Mouse (Mus musculus): Measurements from ENCODE around the gene Kank2.

Gene Kank2

DNA sequence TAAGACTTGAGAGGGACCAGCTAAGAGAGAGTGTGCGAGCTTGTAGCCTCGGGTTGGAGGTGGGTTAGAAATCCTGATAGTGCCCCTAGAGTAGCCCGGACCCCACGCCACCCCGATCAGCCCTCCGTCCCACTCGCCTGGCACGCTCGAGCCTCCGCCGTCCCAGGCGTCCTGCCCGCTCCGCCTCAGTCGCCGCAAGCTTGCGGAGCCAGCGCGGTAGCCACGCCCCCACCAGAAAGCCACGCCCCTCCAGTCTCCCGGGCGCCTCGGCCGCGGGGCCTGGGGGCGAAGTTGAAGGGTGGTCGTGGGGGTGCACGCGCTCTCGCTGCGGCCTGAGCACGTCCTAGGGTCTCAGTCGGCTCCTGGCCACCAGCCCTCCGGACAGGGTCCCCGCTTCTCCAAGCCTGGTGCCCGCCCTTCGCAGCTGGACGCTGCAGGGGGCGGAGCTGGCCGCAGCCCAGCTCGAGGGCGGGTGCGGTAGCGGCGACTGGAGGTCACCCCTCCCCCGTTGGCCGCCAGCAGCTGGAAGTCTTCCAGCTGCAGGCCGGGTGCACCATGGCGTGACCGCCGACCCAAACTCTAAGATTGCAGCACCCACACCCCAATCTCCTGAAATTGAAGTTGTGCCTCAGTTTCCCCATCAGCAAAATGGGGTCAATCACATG is at the start of gene Kank2:
TSS of gene Kank2 (minus strand) at position 400 of the 665 bp plus-strand sequence.
- in situ Hi-C loops (cut with MboI; ENCODE audit: low pct_unique_long_range_greater_than_20kb in 1 of 2, low sequenced_read_pairs in 2 of 2, unreplicated experiment in 1 of 2) = no loop called here

DNA sequence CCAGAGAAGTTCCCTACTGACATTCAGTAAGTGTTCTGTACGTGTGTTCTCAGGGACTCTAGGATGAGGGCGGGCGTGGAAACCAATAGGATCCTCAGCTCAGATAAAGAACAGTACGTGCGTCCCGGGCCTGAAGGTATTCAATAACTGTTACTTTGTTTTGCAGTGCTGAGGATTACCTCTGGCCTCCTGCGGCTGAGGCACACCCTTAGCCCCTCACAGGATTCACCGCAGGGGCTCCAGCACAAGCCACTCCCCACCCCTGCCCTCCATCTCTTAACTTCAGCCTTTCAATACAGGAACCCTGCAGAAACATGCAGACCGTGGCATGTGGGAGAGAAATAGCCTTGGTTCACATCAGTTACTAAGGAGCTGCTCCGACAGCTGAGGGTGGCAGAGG is 49.4 kb upstream of the Kank2 start:
- in situ Hi-C loops (cut with MboI; ENCODE audit: low pct_unique_long_range_greater_than_20kb in 1 of 2, low sequenced_read_pairs in 2 of 2, unreplicated experiment in 1 of 2) = no loop called here

DNA sequence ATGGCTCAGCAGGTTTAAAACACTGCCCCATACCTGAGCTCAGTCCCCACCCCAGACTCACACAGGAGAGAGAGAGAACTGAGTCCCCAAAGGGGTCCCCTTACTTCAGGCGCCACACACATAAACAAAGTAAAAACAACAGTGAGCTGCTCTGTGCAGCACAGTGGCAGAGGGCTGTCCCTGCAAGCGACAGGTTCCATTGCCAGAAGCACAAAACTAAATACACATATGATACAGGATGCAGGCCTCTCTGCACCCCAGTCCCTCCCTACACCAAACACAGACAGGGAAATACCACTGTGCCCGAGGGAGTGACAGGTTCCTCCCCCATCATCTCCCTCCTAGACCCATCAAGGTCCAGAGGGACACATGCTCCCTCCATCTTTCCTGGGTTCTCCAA is 48.9 kb upstream of the Kank2 start:
- in situ Hi-C loops (cut with MboI; ENCODE audit: low pct_unique_long_range_greater_than_20kb in 1 of 2, low sequenced_read_pairs in 2 of 2, unreplicated experiment in 1 of 2) = no loop called here

DNA sequence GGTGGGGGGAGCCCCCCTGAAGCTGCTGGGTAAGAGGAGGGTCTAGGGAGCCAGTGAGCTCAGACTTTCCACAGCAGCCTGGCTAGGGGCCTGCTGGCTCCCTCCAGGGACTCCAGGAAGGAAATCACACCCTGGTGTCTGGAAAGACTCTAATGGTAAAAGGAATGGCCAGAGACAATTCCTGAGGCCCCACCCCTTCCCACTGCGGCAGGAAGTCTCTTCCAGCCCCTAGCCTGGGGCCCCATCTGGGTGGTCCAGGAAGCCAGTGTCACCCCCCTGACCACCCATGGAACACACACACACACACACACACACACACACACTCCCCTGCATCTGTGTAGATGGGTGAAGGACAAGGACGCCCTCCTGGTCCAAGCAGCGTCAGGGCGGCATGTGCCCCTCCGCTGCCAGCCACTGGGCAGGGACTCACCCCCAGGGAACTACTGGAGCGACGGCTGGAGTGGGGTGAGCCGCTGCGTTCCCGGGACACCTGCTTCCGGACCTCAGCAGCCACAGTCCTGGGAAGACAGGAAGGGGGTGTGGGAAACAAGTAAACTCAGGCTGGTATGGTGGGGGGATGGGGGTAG is 48.3 kb upstream of the Kank2 start:
- in situ Hi-C loops (cut with MboI; ENCODE audit: low pct_unique_long_range_greater_than_20kb in 1 of 2, low sequenced_read_pairs in 2 of 2, unreplicated experiment in 1 of 2) = no loop called here

DNA sequence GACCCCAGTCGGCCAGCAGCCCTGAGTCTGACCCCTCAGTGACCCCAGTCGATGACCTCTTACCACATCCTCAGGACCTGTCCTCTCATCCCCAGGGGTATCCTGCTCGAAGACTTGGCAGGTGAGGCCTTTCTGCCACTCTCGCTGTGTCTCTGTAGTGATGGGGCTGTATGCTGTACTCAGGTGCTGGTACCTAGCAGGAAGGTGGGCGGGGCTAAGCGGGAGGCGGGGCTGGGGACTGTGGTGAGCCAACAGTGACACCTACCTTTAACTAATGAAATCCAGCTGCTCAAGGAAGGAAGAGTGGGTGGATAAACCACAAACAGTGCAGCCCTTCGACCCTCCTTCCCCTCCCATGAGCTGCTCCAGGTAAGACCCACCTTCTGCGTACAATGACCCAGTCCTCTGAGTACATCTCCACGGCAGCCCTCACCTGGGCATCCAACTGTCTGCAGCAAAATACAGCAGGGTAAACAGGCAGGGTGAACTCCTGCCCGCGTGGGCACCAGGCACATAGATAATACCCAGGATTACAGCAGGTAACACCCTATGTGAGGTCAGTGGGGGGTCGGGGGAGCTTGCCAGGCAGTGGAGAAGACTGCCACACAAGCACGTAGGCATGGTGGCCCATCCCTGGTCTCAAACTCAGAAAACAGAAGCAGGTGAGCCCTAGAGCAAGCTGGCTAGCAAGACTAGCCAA is 47.0 kb upstream of the Kank2 start:
- in situ Hi-C loops (cut with MboI; ENCODE audit: low pct_unique_long_range_greater_than_20kb in 1 of 2, low sequenced_read_pairs in 2 of 2, unreplicated experiment in 1 of 2) = no loop called here

DNA sequence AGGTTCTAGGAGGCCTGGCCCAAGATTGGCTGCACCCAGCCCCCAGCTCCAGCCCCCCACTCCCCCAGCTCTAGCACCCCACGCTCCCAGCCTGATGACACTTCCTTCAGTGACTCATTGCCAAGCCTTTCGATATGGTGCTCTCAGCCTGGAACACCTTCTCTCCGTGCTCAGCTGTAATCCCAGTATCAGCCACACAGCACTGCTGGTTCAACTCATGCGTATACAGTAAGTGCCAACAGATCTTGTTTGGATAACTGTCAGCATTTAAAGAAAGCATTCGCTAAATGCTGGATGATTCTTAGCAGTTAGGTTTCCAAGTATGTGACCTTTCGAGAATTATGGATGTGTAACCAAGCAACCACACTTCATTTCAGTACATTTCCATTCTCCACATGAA is 44.5 kb upstream of the Kank2 start:
- in situ Hi-C loops (cut with MboI; ENCODE audit: low pct_unique_long_range_greater_than_20kb in 1 of 2, low sequenced_read_pairs in 2 of 2, unreplicated experiment in 1 of 2) = no loop called here

DNA sequence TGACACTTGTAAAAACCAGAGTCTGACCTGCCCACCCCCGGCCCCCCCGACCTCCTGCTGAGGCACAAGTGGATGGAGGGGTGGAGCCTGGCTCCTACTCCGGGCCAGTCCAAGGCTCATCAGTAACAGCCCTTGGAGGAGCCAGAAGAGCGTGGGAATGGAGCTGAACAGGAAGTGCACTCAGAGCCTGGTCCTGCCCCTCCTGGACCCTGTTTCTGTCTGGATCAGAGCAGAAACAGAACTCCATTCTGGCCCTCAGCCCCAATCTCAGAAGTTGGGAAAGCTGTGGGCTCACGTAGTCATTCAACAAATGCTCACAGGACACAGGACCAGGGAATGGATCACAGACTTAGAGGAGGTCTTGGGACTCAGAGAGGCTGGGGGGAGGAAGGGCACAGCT is 43.8 kb upstream of the Kank2 start:
- in situ Hi-C loops (cut with MboI; ENCODE audit: low pct_unique_long_range_greater_than_20kb in 1 of 2, low sequenced_read_pairs in 2 of 2, unreplicated experiment in 1 of 2) = no loop called here

DNA sequence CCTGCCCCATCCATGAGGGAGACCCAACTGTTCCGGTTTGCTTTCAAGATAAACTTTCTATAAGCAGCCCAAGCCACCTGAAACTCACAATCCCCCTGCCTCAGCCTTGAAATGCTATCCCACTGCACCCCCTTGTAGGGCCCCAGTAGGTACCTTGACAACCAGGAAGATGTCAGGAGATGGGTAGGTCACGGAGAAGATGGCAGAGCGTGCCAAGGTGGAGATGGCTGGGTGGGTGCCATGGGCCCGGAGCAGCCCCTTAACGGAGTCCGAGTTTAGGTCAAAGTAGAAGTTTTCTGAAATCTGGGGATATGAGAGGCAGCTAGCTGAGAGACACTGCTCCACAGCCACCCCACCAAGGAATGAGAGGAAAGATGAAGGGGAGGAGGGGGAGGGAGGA is 42.8 kb upstream of the Kank2 start:
- in situ Hi-C loops (cut with MboI; ENCODE audit: low pct_unique_long_range_greater_than_20kb in 1 of 2, low sequenced_read_pairs in 2 of 2, unreplicated experiment in 1 of 2) = no loop called here

DNA sequence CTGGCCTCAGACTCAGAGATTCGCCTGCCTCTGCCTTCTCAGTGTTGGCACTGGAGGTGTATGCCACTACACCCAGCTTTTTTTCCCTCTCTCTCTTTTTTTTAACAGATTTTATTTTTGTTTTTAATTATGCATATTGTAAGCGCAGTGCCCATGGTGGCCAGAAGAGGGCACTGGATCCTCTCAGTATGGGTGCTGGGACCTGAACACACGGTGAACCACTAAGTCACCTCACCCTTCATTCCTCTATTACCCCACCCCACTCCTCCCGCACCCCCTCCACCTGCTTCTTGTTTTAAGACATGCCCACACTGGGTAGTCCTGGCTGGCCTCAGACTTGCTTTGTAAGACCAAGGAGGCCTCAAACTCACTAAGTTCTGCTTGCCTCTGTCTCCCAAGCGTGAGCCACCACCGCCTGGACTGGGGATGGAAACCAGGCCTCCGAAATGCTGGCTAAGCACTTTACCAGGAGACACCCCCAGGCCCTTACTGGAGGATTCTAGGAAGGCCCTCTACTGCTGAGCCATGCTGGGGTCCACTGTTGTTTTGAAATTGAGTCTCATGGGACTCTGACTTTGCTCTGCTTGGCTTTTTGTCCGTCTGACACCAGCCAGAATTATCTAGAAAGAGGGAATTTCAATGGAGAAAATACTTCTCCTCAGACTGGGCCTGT is 41.7 kb upstream of the Kank2 start:
- in situ Hi-C loops (cut with MboI; ENCODE audit: low pct_unique_long_range_greater_than_20kb in 1 of 2, low sequenced_read_pairs in 2 of 2, unreplicated experiment in 1 of 2) = no loop called here

DNA sequence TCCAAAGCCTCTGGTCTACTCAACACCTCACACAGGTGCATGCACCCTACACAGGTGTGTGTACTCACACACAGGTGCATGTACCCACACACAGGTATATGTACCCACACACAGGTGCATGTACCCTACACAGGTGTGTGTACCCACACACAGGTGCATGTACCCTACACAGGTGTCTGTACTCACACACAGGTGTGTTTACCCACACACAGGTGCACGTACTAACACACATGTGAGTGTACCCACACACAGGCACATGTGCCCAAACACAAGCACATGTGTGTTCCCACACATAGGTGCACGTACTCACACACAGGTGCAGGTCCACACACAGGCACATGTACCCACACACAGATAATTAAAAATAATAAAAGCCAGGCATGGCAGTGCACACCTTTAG is 39.1 kb upstream of the Kank2 start:
- in situ Hi-C loops (cut with MboI; ENCODE audit: low pct_unique_long_range_greater_than_20kb in 1 of 2, low sequenced_read_pairs in 2 of 2, unreplicated experiment in 1 of 2) = no loop called here

DNA sequence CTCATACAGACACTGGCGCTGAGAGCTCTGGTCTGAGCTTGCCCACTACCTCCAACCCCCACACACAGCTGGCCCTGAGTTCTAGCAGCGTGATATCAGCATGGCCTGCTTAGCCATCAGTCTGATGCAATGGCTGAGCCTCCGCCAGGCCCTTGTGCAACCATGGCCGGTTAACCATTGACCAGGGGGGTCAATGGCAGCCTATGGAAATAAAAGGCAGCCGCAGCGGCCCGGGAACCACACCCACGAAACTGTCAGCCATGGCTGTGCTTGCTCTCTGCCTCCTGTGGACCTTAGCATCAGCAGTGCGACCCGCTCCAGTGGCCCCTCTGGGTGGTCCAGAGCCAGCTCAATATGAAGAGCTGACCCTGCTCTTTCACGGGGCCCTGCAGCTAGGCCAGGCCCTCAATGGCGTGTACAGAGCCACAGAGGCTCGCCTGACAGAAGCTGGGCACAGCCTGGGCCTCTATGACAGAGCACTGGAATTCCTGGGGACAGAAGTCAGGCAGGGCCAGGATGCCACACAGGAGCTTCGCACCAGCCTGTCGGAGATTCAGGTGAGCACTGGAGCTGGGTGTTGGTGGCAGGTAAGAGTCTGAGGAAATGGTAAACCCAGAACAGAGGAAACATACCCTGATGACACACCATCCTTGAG is 36.8 kb upstream of the Kank2 start, which contains the start of gene Angptl8:
TSS of gene Angptl8 (plus strand) at position 253 of the 655 bp plus-strand sequence.
- in situ Hi-C loops (cut with MboI; ENCODE audit: low pct_unique_long_range_greater_than_20kb in 1 of 2, low sequenced_read_pairs in 2 of 2, unreplicated experiment in 1 of 2) = no loop called here

DNA sequence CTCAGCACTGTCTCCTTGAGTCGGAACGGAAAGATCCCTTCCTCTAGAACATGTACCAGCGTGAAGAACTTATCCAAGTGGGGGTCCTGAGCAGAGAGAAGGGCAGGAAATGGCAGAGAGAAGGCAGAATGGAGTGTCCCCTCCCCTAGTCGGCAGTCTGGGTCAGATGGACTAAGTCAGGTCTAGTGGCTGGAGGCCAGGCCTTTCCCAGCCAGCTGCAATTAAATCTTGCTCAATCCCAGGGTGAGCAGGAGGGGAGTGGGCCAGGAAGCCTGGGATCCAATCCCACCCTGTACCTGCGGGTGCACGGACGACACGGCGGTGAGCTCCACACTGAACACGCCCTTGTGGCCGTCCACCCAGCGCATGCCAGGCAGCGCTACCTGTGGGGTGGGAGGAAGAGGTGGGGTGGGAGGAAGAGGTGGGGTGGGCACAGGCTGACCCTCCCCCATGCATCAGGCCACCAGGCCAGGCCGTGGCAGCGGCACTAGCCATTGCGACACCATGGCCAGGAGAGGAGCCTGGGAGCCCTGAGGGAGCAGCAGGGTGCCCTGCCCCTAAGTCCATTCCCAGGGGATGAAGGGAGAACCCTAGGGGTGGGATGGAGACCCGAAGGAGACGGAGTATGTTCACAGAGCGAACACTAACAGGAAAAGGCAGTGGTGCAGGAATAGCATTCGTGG is 33.2 kb upstream of the Kank2 start:
- in situ Hi-C loops (cut with MboI; ENCODE audit: low pct_unique_long_range_greater_than_20kb in 1 of 2, low sequenced_read_pairs in 2 of 2, unreplicated experiment in 1 of 2) = no loop called here

DNA sequence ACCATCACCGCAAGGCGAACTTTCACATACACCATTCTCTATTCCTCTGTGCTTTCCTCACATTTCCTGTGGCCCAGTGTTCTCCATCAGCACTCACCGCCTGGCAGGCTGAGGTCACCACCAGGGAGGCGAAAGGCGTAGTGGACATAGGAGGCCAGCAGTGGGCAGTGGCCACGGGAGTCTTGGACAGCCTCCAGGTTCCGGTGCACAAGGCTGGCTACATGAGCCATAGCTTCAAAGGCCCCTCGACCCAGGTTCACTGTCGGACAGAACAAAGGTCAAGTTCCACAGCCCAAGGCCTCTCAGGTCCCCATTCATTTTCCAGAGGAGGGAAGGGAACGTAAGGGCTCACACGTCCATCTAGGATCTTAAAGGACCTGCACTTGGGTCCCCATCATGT is 32.4 kb upstream of the Kank2 start:
- in situ Hi-C loops (cut with MboI; ENCODE audit: low pct_unique_long_range_greater_than_20kb in 1 of 2, low sequenced_read_pairs in 2 of 2, unreplicated experiment in 1 of 2) = no loop called here

DNA sequence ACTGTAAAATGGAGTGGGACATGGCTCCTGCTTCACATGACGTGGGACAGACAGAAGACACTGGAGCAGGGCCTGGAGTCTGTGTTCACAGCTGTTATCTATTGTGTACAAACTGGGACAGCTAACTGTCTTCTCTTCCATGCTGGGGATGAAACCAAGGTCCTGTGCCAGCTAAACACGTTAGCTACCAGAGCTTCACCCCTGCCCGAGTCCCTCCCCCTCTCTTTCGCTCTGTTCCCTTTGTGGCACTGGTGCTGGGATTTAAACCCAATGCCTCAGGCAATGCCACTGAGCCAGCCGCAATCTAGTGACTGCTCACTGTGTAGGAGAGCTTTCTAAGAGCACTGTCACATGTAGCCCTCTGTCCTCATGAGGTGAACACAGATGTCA is 31.9 kb upstream of the Kank2 start:
- in situ Hi-C loops (cut with MboI; ENCODE audit: low pct_unique_long_range_greater_than_20kb in 1 of 2, low sequenced_read_pairs in 2 of 2, unreplicated experiment in 1 of 2) = no loop called here

DNA sequence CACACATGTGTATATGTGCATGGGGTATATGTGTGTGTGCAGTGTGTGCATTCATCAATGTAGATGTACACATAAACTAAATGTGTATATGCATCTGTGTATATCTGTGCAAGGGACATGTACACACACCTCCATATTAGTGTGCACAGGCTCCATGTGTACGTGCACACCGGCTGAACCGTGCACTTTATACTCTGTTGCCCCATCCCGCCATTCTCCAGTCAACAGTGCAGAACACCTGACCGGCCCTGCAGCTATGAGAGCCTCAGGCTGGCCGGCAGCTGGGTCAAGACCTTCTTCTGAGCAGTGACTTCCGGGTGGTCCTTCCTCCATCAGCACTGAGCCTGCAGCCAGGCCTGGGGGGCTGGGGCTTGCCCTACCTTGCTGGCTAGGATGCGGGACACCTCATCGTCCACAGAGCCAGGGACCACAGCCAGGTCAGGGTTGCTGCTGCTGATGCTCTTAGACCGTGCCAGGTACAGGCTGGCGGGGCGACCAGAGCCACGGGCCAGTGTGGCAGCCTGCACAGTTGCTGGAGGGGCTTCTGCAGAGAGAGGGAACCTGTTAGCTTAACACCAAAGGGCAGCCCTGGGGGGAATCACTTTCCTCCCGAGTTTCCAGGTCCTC is 31.4 kb upstream of the Kank2 start:
- in situ Hi-C loops (cut with MboI; ENCODE audit: low pct_unique_long_range_greater_than_20kb in 1 of 2, low sequenced_read_pairs in 2 of 2, unreplicated experiment in 1 of 2) = no loop called here

DNA sequence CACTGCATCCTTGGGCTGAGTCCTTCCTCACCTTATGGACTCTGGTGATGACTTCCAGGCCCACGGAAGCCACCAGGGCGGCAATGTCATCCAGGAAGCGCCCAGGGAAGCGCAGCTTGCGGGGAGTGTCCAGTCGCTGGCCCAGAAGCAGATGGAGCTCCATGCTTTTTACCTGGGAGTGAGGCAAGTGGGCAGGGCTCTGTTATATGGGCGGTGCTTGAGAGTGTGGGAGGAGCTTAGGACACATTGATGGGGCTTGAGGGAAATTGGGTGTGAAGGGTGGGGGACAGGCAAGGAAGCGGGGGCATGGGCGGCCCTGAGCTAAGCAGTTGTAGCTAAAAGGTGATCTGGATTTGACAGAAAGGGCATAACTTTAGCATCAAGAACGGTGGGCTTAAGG is 25.8 kb upstream of the Kank2 start:
- in situ Hi-C loops (cut with MboI; ENCODE audit: low pct_unique_long_range_greater_than_20kb in 1 of 2, low sequenced_read_pairs in 2 of 2, unreplicated experiment in 1 of 2) = no loop called here

DNA sequence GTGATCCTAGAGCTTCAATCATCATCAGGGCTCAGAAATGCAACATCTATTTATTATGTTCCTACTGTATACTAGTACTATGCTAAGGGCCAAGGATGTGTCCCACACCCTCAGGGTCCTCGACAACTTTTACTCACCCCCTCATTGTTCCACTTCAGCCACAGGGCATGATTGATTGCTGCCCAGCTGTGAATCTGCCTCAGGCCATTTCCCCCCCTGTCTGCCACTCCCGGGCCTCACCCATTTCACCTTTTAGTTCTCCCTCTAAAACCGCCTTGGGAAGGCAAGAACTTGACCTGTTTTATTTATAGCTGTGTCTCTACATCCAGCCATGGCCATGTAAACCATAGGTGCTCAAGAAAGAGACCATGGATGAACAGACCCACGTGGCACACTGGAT is 25.4 kb upstream of the Kank2 start:
- in situ Hi-C loops (cut with MboI; ENCODE audit: low pct_unique_long_range_greater_than_20kb in 1 of 2, low sequenced_read_pairs in 2 of 2, unreplicated experiment in 1 of 2) = no loop called here

DNA sequence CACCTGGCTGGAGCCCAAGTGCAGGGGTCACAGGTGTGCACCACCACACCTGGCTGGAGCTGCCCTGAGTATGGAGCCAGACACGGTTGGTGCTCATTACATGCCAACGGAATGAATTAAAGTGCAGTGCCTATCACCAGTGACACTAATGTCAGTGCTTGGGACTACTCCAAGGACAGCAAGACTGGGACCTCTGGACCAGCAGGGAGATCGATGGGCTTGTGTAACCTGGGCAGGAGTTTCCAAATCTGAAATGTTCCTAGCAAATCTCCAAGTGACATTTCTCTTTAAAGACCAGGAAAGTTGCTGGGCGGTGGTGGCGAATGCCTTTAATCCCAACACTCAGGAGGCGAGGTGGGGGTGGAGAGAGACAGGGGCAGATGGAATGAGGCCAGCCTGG is 24.1 kb upstream of the Kank2 start:
- in situ Hi-C loops (cut with MboI; ENCODE audit: low pct_unique_long_range_greater_than_20kb in 1 of 2, low sequenced_read_pairs in 2 of 2, unreplicated experiment in 1 of 2) = no loop called here

Measured in mouse embryonic stem cell (cell line).